Mouse (Mus musculus) spleen, adult 2 months (tissue): ENCODE results near the gene Car11.

Experiments
- CTCF ChIP-seq: fragments of 200-500 bp; IDR thresholded peaks from 2 replicates; pipeline ENCODE4 v1.5.1; 2011; ENCODE audit warnings: mild to moderate bottlenecking, inconsistent platforms; ENCODE audit not compliant: insufficient read depth, insufficient read length, insufficient replicate concordance; ENCODE audit errors: extremely low read depth
- POLR2A ChIP-seq: fragments of 200-500 bp; IDR thresholded peaks from 2 replicates; pipeline ENCODE4 v1.6.1; 2011; ENCODE audit warnings: low read depth, low read length, inconsistent platforms

- TF ChIP-seq CTCF, result no peak
- no peak for TF ChIP-seq POLR2A
Observed at GRCm38 (mm10) chr7:45705873-45706281, 6.2 kb downstream of the Car11 start.
